Mouse (Mus musculus) heart, postnatal 0 days (tissue): ENCODE data around the gene Gm45713.

ENCODE experiments used
- CTCF ChIP-seq: IDR thresholded peaks from 2 replicates; pipeline ENCODE4 v1.5.1; 2016; ENCODE audit warnings: antibody characterized with exemption, control low read depth, low read depth
- EP300 ChIP-seq: IDR thresholded peaks from 2 replicates; pipeline ENCODE4 v1.6.1; 2016; ENCODE audit warnings: antibody characterized with exemption, low read depth

- TF ChIP-seq CTCF (0 out of 2 replicates have a peak, but pooled peaks have one; percentile 12), EP300 (no peak)
These were observed 37.3 kb downstream of the Gm45713 start for GRCm38 (mm10) chr7:45098541-45099240.
